Mouse (Mus musculus) stomach, postnatal 0 days (tissue): ENCODE measurements at regions not wholly inside any gene's neighbourhood (a gene's known extent, or its start where the extent isn't known, plus 50 kb on each side); places are given as distances from the start of the nearest gene placed in this dataset.

Experiments used
- ATAC-seq: fragments of 200-750 bp; cut with Nextera tagmentation; 2 replicates; pipeline ENCODE4 v1.8.0; 2017; ENCODE audit not compliant: low FRiP score, low TSS enrichment
- DNase-seq: peaks from one replicate; pipeline ENCODE4 v3.0.0-alpha.2; 2016; ENCODE audit warnings: low spot score
- H3K27ac ChIP-seq: fragments of 300-500 bp; sonication (generic); replicated peaks from 2 replicates; pipeline ENCODE4 v1.5.1; 2014; ENCODE audit warnings: mild to moderate bottlenecking, control low read depth
- H3K27me3 ChIP-seq: fragments of 300-500 bp; sonication (generic); 2 replicates; pipeline ENCODE4 v1.6.1; 2014; ENCODE audit warnings: low read length; ENCODE audit not compliant: control insufficient read depth, insufficient read depth
- H3K36me3 ChIP-seq: fragments of 300-500 bp; sonication (generic); 2 replicates; pipeline ENCODE4 v1.6.1; 2014; ENCODE audit warnings: low read length, mixed read lengths; ENCODE audit not compliant: control insufficient read depth, insufficient read depth
- H3K4me1 ChIP-seq: fragments of 300-500 bp; sonication (generic); replicated peaks from 2 replicates; pipeline ENCODE4 v1.6.1; 2014; ENCODE audit warnings: antibody characterized with exemption; ENCODE audit not compliant: control insufficient read depth, insufficient read depth
- H3K4me2 ChIP-seq: fragments of 300-500 bp; sonication (generic); replicated peaks from 2 replicates; pipeline ENCODE4 v1.6.1; 2014; ENCODE audit warnings: low read depth, mild to moderate bottlenecking, control low read depth, moderate library complexity
- H3K4me3 ChIP-seq: fragments of 300-500 bp; sonication (generic); 2 replicates; pipeline ENCODE4 v1.5.1; 2014; ENCODE audit warnings: low read depth, low read length, control low read depth
- H3K9ac ChIP-seq: fragments of 300-500 bp; sonication (generic); 2 replicates; pipeline ENCODE4 v1.6.1; 2014; ENCODE audit warnings: mild to moderate bottlenecking, low read length, control low read depth, mixed read lengths
- H3K9me3 ChIP-seq: fragments of 300-500 bp; sonication (generic); 2 replicates; pipeline ENCODE4 v1.6.1; 2016; ENCODE audit warnings: low read length; ENCODE audit not compliant: control insufficient read depth
- CTCF ChIP-seq: IDR thresholded peaks from 2 replicates; pipeline ENCODE4 v1.5.1; 2016; ENCODE audit warnings: antibody characterized with exemption, low read depth, mild to moderate bottlenecking, moderate library complexity
- EP300 ChIP-seq: optimal IDR thresholded peaks from 2 replicates; pipeline ENCODE3; 2016; ENCODE audit warnings: antibody characterized with exemption
- WGBS: fragments of 180-500 bp; shearing (Covaris S2); extraction: QIAGEN DNeasy Blood & Tissue Kit; methylation state at CpG from one replicate; pipeline ENCODE4 v1.1.7; 2014; 5-methylcytosine and 5-hydroxymethylcytosine counted together

- H3K27me3 ChIP-seq = no peaks in the 10 kb centered on the region
- WGBS = 36% methylated on average over 4 of the region's 4 CpGs
- H3K4me3 ChIP-seq = no peak overlapping the region
- no peak overlapping the region for H3K4me2 ChIP-seq
- H3K9me3 ChIP-seq = no peaks in the 10 kb centered on the region
- ATAC-seq (no peak), DNase-seq (no peak)
- no peaks in the 10 kb centered on the region for H3K4me1 ChIP-seq
- H3K27ac ChIP-seq = no peak overlapping the region
- no peak for TF ChIP-seq CTCF
- TF ChIP-seq EP300 = no peak
- H3K9ac ChIP-seq = no peak overlapping the region
- no peaks in the 10 kb centered on the region for H3K36me3 ChIP-seq
These were observed 67.3 kb downstream of the C1d start for GRCm38 (mm10) chr11:17324651-17325050.

- Histone ChIP-seq H3K4me3 (no peak overlapping the region), H3K27me3 (no peaks in the 10 kb centered on the region), H3K9me3 (no peaks in the 10 kb centered on the region), H3K36me3 (no peaks in the 10 kb centered on the region), H3K9ac (no peak overlapping the region), H3K27ac (no peak overlapping the region), H3K4me2 (no peak overlapping the region), H3K4me1 (no peaks in the 10 kb centered on the region)
- DNase-seq = no peak
- 66% methylated on average over 10 of the region's 10 CpGs for WGBS
- TF ChIP-seq CTCF (no peak), EP300 (no peak)
- no peak for ATAC-seq
These were observed 68.6 kb downstream of the C1d start for GRCm38 (mm10) chr11:17325731-17326646.

DNA sequence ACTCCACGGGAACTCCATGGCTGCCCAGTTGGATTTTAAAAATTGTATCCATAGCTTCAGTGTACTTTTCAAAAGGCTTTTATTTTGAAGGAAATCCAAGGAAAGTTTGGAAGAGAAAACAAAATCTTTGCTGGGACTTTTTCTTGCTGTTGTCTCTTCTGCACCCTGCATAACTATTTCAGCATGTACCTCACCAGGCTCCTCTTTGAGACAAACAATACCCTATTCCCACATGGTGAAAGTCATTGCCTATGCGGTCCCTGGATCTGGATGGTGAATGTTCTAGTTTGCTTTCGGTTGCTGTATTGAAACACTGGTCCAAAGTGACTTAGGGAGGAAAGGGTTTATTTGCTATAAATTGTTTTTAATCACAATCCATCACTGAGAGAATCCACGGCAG, 69.3 kb downstream of the C1d start:
- Histone ChIP-seq H3K4me1 (no peaks in the 10 kb centered on the region), H3K4me3 (no peak overlapping the region), H3K27me3 (no peaks in the 10 kb centered on the region), H3K27ac (no peak overlapping the region), H3K36me3 (no peaks in the 10 kb centered on the region), H3K4me2 (no peak overlapping the region), H3K9ac (no peak overlapping the region), H3K9me3 (no peaks in the 10 kb centered on the region)
- no peak for TF ChIP-seq EP300
- ATAC-seq (no peak), DNase-seq (no peak)
- WGBS = 46% methylated on average over 4 of the region's 4 CpGs

- TF ChIP-seq EP300 = peak; percentile 32
- no peak for TF ChIP-seq CTCF
- H3K36me3 ChIP-seq = no peaks in the 10 kb centered on the region
These were observed 94.1 kb downstream of the C1d start for GRCm38 (mm10) chr11:17351476-17351875.

GRCm38 (mm10) chr11:17352148-17353130, 95.1 kb downstream of the C1d start:
- H3K9ac ChIP-seq = no peak overlapping the region
- no peaks in the 10 kb centered on the region for H3K36me3 ChIP-seq
- H3K4me2 ChIP-seq = no peak overlapping the region
- TF ChIP-seq CTCF (no peak), EP300 (no peak)
- no peaks in the 10 kb centered on the region for H3K9me3 ChIP-seq
- H3K4me3 ChIP-seq = no peak overlapping the region
- no peak for ATAC-seq
- DNase-seq = no peak
- WGBS = 62% methylated on average over 17 of the region's 17 CpGs
- H3K27ac ChIP-seq = no peak overlapping the region
- H3K27me3 ChIP-seq = no peaks in the 10 kb centered on the region
- H3K4me1 ChIP-seq = no peaks in the 10 kb centered on the region

More at GRCm38 (mm10) chr11:17351476-17351875, 94.1 kb downstream of the C1d start:
- H3K27ac ChIP-seq = no peak overlapping the region
- H3K9ac ChIP-seq = no peak overlapping the region
- no peaks in the 10 kb centered on the region for H3K4me1 ChIP-seq
- WGBS = 83% methylated on average over 1 of the region's 1 CpGs
- H3K4me2 ChIP-seq = no peak overlapping the region
- no peak for ATAC-seq
- no peak for DNase-seq
- H3K4me3 ChIP-seq = no peak overlapping the region
- H3K27me3 ChIP-seq = no peaks in the 10 kb centered on the region
- no peaks in the 10 kb centered on the region for H3K9me3 ChIP-seq
